Mouse (Mus musculus) cerebellum, adult 18-20 months (tissue): ENCODE measurements around the gene Jak3.
"Not testable (repeated sequence)": the region's sequence is repeated elsewhere in the genome, so short reads cannot be mapped to it uniquely, and the experiment has no call there.

Source experiments
- DNase-seq, 2 experiments: peaks; one replicate each; pipeline ENCODE4 v3.0.0; 2021

Gene Jak3

GRCm38 (mm10) chr8:71725122-71725924, 49.2 kb downstream of the Jak3 start, which contains the start of gene Fcho1:
Fcho1 (minus strand) TSS chr8:71725716.
- peak; percentile 91 for DNase-seq

GRCm38 (mm10) chr8:71728240-71728785, 52.2 kb downstream of the Jak3 start:
- DNase-seq, result peak; percentile 73 to 79

- peak in 1 of 2 experiments; percentile 53 for DNase-seq
Observed at GRCm38 (mm10) chr8:71728826-71729620, 52.9 kb downstream of the Jak3 start.

DNA sequence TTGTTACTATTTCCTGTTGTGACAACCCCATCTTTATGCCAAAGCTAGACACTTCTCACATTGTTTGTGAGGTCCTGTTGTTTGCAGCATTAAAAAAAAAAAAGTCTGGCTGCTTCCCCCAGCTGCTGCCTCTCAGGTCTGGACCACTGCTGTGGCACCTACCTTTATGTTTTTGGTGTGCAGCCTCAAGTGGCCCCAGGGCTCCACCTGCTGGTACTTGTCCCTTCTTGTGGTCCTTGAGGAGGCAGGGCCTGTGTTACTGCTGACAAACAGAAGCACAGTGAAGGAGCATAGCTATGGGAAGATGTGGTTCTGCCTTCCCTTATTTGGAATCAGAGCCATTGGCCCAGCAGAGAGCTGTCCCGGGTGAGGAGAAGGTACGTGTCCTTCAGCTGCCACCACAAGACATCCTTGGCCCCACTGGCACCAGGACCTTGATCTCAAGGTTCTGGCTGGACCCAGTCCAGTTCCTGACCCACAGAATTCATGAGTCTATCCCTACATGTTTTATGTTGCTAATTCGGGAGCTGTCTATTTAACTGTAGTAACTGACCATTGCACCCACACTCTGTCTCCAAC, 55.6 kb downstream of the Jak3 start:
- DNase-seq, result peak; percentile 76 to 79

GRCm38 (mm10) chr8:71738316-71738715, 62.2 kb downstream of the Jak3 start:
- DNase-seq, result not testable (repeated sequence)
